Mouse (Mus musculus) embryonic facial prominence, embryonic 14.5 days (tissue): ENCODE measurements around the gene Ncapd2. TPM values are rescaled to one million over a fixed set of nuclear protein-coding genes. Genes with fewer than 3 reads are reported as not detected.

Experiments
- ATAC-seq: fragments of 200-750 bp; cut with Nextera tagmentation; 2 replicates; pipeline ENCODE4 v1.8.0; 2017; ENCODE audit warnings: low read depth, moderate number of reproducible peaks, moderate TSS enrichment
- DNase-seq: peaks from one replicate; pipeline ENCODE4 v3.0.0-alpha.2; 2015; ENCODE audit warnings: low spot score
- H3K27ac ChIP-seq: fragments of 300-500 bp; sonication (generic); replicated peaks from 2 replicates; pipeline ENCODE4 v1.5.1; 2014; ENCODE audit warnings: low read depth, mild to moderate bottlenecking, low read length, moderate library complexity
- H3K27me3 ChIP-seq: fragments of 300-500 bp; sonication (generic); replicated peaks from 2 replicates; pipeline ENCODE4 v1.6.1; 2014; ENCODE audit warnings: low read length; ENCODE audit not compliant: control insufficient read depth, insufficient read depth
- H3K36me3 ChIP-seq: fragments of 300-500 bp; sonication (generic); 2 replicates; pipeline ENCODE4 v1.6.1; 2014; ENCODE audit warnings: low read length, mixed read lengths; ENCODE audit not compliant: control insufficient read depth, insufficient read depth
- H3K4me1 ChIP-seq: fragments of 300-500 bp; sonication (generic); 2 replicates; pipeline ENCODE4 v1.6.1; 2014; ENCODE audit warnings: antibody characterized with exemption, low read length; ENCODE audit not compliant: control insufficient read depth, insufficient read depth
- H3K4me2 ChIP-seq: fragments of 300-500 bp; sonication (generic); 2 replicates; pipeline ENCODE4 v1.6.1; 2014; ENCODE audit warnings: low read depth, mild to moderate bottlenecking, low read length, moderate library complexity, mixed read lengths
- H3K4me3 ChIP-seq: fragments of 300-500 bp; sonication (generic); 2 replicates; pipeline ENCODE4 v1.5.1; 2014; ENCODE audit warnings: low read depth, mild to moderate bottlenecking, low read length
- H3K9ac ChIP-seq: fragments of 300-500 bp; sonication (generic); 2 replicates; pipeline ENCODE4 v1.6.1; 2014; ENCODE audit warnings: low read depth, mild to moderate bottlenecking, low read length, moderate library complexity, mixed read lengths
- H3K9me3 ChIP-seq: fragments of 300-500 bp; sonication (generic); 2 replicates; pipeline ENCODE4 v1.6.1; 2016; ENCODE audit warnings: low read length; ENCODE audit not compliant: control insufficient read depth
- WGBS: fragments of 180-500 bp; shearing (Covaris S2); extraction: QIAGEN DNeasy Blood & Tissue Kit; methylation state at CpG from one replicate; pipeline ENCODE4 v1.1.7; 2014; 5-methylcytosine and 5-hydroxymethylcytosine counted together
- polyA plus RNA-seq: library from polyadenylated mRNA; unstranded; fragments of >200 nt; fragmentation: Nextera tagmentation; extraction: Ambion mirVana; gene quantifications from 2 replicates; pipeline ENCODE4 v1.2.1, GENCODE M21; 2014

Ncapd2 gene
- polyA plus RNA-seq, 1 experiment from 2014 or later: 76.7 TPM

DNA sequence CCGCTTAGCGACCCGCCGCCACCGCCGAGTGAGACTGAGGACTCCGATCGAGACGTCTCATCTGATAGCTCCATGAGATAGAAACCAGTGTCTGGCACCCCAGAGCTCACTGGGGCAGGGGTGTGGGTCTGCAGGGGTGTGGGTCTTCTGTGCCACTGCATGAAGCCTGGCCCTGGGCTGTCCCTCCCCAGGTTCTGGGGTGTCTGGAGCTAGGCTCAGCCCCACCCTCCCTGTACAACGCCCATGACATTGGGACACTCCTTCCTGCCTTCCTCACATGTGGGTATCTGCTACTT is 31.0 kb downstream of the Ncapd2 start:
- Histone ChIP-seq H3K4me3 (no peak overlapping the region), H3K27me3 (no peaks in the 10 kb centered on the region), H3K4me1 (peaks cover 7% of the 10 kb centered on the region; the same call in 1 of the 2 replicates), H3K36me3 (peaks cover 61% of the 10 kb centered on the region), H3K4me2 (no peak overlapping the region), H3K27ac (peak overlapping the region; percentile 33; the same call in 1 of the 2 replicates), H3K9me3 (no peaks in the 10 kb centered on the region), H3K9ac (no peak overlapping the region)
- WGBS: 57% methylated on average over 10 of the region's 10 CpGs
- no peak for ATAC-seq
- no peak for DNase-seq

DNA sequence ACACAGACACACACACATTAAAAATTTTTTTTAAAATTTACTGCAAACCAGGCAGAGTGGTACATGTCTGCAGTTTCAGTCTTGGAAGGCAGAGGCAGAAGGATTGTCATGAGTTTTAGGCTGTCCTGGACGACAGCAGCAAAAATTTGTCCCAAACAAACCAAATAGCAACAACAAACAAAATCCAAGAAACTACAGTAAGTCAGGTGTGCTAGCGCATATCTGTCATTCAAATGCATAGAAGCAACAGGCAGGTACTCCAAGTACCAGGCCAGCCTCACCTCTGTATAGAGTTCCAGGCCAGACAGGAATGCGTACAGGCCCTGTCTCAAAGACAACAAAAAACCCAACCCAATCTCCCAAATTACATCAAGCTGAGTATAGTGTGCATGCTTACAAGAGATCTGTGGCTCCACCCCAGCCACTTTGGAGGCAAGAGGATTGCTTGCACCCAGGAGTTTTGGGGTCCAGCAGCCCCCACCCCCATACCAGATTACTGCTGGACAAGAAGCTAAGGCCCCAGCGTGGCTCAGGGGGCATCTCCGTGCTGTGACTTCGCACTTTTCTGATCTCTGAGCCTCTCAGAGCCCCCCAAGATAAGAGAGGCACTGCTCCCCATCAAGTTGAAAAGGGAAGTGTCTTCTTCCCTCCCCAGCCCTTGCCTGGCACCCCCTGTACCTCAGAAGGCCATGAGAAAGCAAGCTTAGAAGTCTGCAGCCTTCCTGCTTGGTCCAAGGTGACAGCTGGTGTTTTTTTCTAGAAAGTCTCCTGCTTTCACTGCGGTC is 31.5 kb downstream of the Ncapd2 start:
- no peaks in the 10 kb centered on the region for H3K27me3 ChIP-seq
- peak overlapping the region; percentile 33; the same call in 1 of the 2 replicates for H3K27ac ChIP-seq
- 77% methylated on average over 7 of the region's 7 CpGs for WGBS
- H3K4me2 ChIP-seq: no peak overlapping the region
- no peak overlapping the region for H3K4me3 ChIP-seq
- ATAC-seq: no peak
- H3K9ac ChIP-seq: no peak overlapping the region
- peaks cover 66% of the 10 kb centered on the region for H3K36me3 ChIP-seq
- H3K4me1 ChIP-seq: peaks cover 7% of the 10 kb centered on the region; the same call in 1 of the 2 replicates
- H3K9me3 ChIP-seq: no peaks in the 10 kb centered on the region
- DNase-seq: no peak

DNA sequence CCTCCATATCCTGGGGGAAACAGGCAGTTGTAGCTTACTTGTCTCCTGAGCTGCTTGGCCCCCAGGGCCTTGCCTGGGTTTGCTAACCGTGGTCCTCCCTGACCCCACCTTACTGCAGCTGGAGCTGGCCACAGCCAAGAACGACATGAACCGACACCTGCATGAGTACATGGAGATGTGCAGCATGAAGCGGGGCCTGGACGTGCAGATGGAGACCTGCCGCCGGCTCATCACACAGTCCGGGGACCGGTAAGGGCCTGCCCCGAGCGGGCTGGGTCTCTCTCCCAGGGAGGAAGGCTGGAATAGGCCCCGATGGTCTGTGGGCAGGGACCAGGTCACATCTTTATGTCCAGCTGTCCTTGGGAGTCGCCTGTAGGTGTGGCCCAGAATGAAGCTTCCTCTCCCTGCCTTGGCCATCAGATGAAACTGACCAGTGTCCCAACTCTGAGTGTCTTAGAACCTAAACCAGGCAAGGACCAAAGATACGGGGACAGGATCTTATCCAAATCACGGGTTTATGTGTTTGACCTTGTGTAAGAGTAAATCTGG is 32.5 kb downstream of the Ncapd2 start:
- WGBS: 83% methylated on average over 15 of the region's 15 CpGs
- ATAC-seq: no peak
- H3K9me3 ChIP-seq: no peaks in the 10 kb centered on the region
- no peak overlapping the region for H3K4me3 ChIP-seq
- H3K9ac ChIP-seq: no peak overlapping the region
- H3K4me2 ChIP-seq: no peak overlapping the region
- peaks cover 3% of the 10 kb centered on the region; the same call in 1 of the 2 replicates for H3K4me1 ChIP-seq
- H3K27me3 ChIP-seq: no peaks in the 10 kb centered on the region
- DNase-seq: no peak
- H3K27ac ChIP-seq: no peak overlapping the region
- peaks cover 61% of the 10 kb centered on the region for H3K36me3 ChIP-seq

DNA sequence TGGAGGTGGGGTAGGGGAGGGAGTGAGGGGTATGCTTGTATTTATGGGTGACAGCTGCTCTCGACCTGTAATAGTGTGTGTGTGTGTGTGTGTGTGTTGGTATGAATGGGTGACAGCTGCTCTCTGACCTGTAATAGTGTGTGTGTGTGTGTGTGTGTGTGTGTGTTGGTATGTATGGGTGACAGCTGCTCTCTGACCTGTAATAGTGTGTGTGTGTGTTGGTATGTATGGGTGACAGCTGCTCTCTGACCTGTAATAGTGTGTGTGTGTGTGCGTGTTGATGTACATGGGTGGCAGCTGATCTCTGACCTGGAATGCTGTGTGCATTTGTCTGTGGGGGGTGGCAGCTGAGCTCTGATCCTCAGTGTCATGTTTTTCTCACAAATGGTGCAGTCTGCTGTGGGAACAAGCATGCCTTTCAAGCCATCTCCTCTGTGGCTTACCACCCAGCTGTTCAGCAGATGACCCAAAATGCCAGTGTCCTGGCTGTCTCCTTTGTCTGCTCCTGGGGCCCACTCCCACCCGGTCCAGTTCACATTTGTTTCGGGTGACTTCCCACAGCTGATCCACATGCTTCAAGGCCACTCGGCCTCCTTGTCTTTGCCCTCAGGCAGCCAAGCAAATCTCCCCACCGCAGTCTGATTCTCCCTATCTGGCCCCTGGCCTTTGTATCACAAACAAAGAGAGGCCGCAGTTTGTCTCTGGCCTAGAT is 34.4 kb downstream of the Ncapd2 start:
- Histone ChIP-seq H3K4me3 (no peak overlapping the region), H3K9me3 (no peaks in the 10 kb centered on the region), H3K4me1 (no peaks in the 10 kb centered on the region), H3K27me3 (no peaks in the 10 kb centered on the region), H3K36me3 (peaks cover 61% of the 10 kb centered on the region), H3K4me2 (no peak overlapping the region), H3K9ac (0 out of 2 replicates have a peak overlapping the region, but pooled peaks have one; percentile 5), H3K27ac (peak overlapping the region; percentile 68)
- DNase-seq: peak; percentile 86
- 52% methylated on average over 7 of the region's 7 CpGs for WGBS
- ATAC-seq: peak; percentile 69

DNA sequence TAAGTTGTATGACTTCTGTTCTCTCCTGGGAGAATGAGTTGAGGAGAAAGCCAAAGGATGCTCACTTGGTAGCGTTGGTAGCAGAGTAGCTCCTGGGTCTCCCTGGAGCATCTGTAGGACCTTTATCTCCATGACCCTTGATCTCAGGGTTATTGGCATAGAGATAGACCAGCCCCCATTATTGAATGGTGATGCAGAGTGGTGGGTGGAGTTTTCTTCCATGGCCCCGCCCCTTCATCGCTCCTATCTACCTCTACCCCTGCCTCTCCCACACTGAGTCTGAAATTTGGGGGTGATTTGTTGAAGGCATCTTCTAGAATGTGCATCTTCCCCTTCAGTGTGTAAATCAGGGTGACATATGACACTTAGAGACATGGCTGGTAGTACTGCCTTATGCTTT is 35.0 kb downstream of the Ncapd2 start:
- no peaks in the 10 kb centered on the region for H3K4me1 ChIP-seq
- no peaks in the 10 kb centered on the region for H3K27me3 ChIP-seq
- no peak overlapping the region for H3K9ac ChIP-seq
- no peak overlapping the region for H3K4me2 ChIP-seq
- peaks cover 58% of the 10 kb centered on the region for H3K36me3 ChIP-seq
- H3K9me3 ChIP-seq: no peaks in the 10 kb centered on the region
- 90% methylated on average over 3 of the region's 3 CpGs for WGBS
- H3K4me3 ChIP-seq: no peak overlapping the region
- DNase-seq (no peak), ATAC-seq (no peak)
- H3K27ac ChIP-seq: no peak overlapping the region

DNA sequence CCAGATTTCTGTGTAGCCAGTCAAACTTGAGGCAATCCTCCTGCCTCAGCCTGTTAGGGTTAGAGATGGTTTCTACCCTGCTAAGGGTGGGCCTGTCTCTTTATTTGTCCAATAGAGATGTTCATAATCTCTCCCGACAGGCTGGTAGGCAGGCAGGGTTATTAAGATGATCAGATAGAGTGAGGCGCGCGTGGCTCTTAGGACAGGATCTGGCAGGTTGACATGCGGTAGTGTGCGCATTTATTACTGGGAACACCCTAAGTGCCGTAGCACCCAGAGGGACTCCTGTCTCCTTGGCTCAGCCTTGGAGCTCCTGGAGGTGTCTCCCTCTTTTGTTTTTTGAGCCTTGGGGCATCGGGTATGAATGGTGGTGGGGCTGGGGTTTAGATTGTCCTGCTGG is 36.2 kb downstream of the Ncapd2 start:
- no peak for DNase-seq
- Histone ChIP-seq H3K27me3 (no peaks in the 10 kb centered on the region), H3K4me2 (no peak overlapping the region), H3K36me3 (peaks cover 50% of the 10 kb centered on the region), H3K9me3 (no peaks in the 10 kb centered on the region), H3K9ac (no peak overlapping the region), H3K27ac (no peak overlapping the region), H3K4me1 (no peaks in the 10 kb centered on the region), H3K4me3 (no peak overlapping the region)
- ATAC-seq: no peak
- WGBS: 85% methylated on average over 8 of the region's 8 CpGs

DNA sequence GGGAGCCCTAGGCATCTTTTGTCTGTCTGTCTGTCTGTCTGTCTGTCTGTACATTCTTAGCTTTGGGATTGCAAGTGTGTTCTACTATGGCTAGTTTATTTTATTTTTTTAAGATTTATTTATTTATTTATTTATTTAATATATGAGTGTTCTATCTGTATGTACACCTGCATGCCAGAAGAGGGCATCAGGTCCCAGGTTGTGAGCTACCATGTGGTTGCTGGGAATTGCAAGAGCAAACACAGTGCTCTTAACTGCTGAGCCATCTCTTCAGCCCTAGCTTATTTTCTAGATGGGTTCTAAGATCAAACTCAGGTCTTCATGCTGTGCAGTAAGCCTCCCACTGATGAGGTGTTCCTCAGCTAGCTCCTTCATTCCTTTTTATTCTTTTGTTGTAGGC is 37.0 kb downstream of the Ncapd2 start:
- ATAC-seq (no peak), DNase-seq (peak; percentile 56)
- H3K9ac ChIP-seq: no peak overlapping the region
- no peaks in the 10 kb centered on the region for H3K27me3 ChIP-seq
- H3K4me1 ChIP-seq: no peaks in the 10 kb centered on the region
- H3K4me2 ChIP-seq: no peak overlapping the region
- H3K36me3 ChIP-seq: peaks cover 44% of the 10 kb centered on the region
- no peak overlapping the region for H3K27ac ChIP-seq
- H3K9me3 ChIP-seq: no peaks in the 10 kb centered on the region
- no peak overlapping the region for H3K4me3 ChIP-seq

DNA sequence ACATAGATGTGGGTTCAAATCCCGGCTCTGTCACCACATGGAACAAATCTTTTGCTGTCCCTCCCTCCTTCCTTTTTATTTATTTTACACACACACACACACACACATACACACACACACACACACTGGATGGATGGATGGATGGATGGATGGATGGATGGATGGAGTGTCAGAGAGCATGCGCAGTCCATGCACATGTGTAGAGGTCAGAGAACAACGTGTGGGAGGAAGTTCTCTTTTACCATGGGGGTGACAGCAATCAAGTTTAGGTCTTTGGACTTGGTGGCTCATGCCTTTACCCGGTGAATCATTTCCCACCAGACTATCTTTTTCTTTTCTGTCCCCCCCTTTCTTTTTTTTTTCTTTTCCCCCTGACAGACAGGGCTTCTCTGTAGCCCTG is 37.8 kb downstream of the Ncapd2 start:
- peaks cover 35% of the 10 kb centered on the region for H3K36me3 ChIP-seq

More for the DNA sequence above, 37.8 kb downstream of the Ncapd2 start:
- 85% methylated on average over 4 of the region's 4 CpGs for WGBS
- Histone ChIP-seq H3K9me3 (no peaks in the 10 kb centered on the region), H3K4me1 (no peaks in the 10 kb centered on the region), H3K27ac (no peak overlapping the region), H3K27me3 (no peaks in the 10 kb centered on the region), H3K4me2 (no peak overlapping the region), H3K9ac (no peak overlapping the region), H3K4me3 (no peak overlapping the region)
- ATAC-seq (no peak), DNase-seq (no peak)
